Mouse (Mus musculus) heart, postnatal 0 days (tissue): ENCODE results near the gene Pear1.

Experiments
- CTCF ChIP-seq: IDR thresholded peaks from 2 replicates; pipeline ENCODE4 v1.5.1; 2016; ENCODE audit warnings: antibody characterized with exemption, control low read depth, low read depth
- EP300 ChIP-seq: IDR thresholded peaks from 2 replicates; pipeline ENCODE4 v1.6.1; 2016; ENCODE audit warnings: antibody characterized with exemption, low read depth

- no peak for TF ChIP-seq EP300
- no peak for TF ChIP-seq CTCF
Measured at GRCm38 (mm10) chr3:87789768-87790167, 34.3 kb downstream of the Pear1 start.
